Mouse (Mus musculus) small intestine, adult 2 months (tissue): ENCODE data around the gene Armc9.

ENCODE experiments used
- CTCF ChIP-seq: fragments of 200-500 bp; IDR thresholded peaks from 2 replicates; pipeline ENCODE4 v1.5.1; 2012; ENCODE audit warnings: low read depth, mild to moderate bottlenecking, control low read depth, inconsistent platforms, low read length, moderate library complexity, mixed read lengths; ENCODE audit not compliant: insufficient replicate concordance, insufficient read length; ENCODE audit errors: extremely low read depth
- POLR2A ChIP-seq: fragments of 200-500 bp; IDR thresholded peaks from 2 replicates; pipeline ENCODE4 v1.6.1; 2012; ENCODE audit warnings: low read depth, mild to moderate bottlenecking, control low read depth, inconsistent platforms, low read length, moderate library complexity

DNA sequence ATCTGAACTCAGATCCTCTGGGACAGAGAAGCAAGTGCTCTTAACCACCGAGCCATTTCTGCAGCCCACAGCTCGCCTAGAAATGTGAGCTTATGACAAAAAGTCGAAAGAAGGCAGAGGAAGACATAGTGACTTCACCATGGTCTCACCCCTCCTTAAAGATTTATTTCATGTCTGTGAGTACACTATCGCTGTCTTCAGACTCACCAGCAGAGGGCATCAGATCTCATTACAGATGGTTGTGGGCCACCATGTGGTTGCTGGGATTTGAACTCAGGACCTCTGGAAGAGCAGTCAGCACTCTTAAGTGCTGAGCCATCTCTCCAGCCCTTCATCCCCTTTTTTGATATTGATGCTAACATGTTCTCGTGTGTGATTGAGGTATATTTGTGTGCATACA, 20.0 kb downstream of the Armc9 start:
- TF ChIP-seq CTCF (peak; percentile 35; the same call in 1 of the 2 replicates), POLR2A (no peak)
